Mouse (Mus musculus) bone marrow macrophage, adult 2 months (primary cell): Measurements from ENCODE around the gene Gabbr2. TPM values are rescaled to one million over a fixed set of nuclear protein-coding genes. Genes with fewer than 3 reads are reported as not detected.

Experiments
- H3K27ac ChIP-seq: 2 replicates; pipeline ENCODE4 v1.5.1; 2012; ENCODE audit warnings: low read depth, low read length; ENCODE audit not compliant: insufficient read depth
- H3K4me1 ChIP-seq: 2 replicates; pipeline ENCODE4 v1.6.1; 2012; ENCODE audit warnings: low read length; ENCODE audit not compliant: control insufficient read depth, insufficient read depth
- H3K4me3 ChIP-seq: 2 replicates; pipeline ENCODE4 v1.5.1; 2012; ENCODE audit warnings: mild to moderate bottlenecking, low read length, moderate library complexity; ENCODE audit not compliant: insufficient read depth
- CTCF ChIP-seq: IDR thresholded peaks from 2 replicates; pipeline ENCODE4 v1.5.1; 2012; ENCODE audit warnings: low read depth, mild to moderate bottlenecking, low read length, moderate library complexity
- POLR2A ChIP-seq: IDR thresholded peaks from 2 replicates; pipeline ENCODE4 v1.6.1; 2012; ENCODE audit warnings: mild to moderate bottlenecking, low read depth, low read length, borderline replicate concordance
- polyA plus RNA-seq: library from polyadenylated mRNA; stranded (reverse); fragments of >200 nt; gene quantifications from 2 replicates; pipeline ENCODE4 v1.2.4, GENCODE M21; 2012; ENCODE audit not compliant: missing spikeins, insufficient read depth, insufficient read length

The Gabbr2 gene
- polyA plus RNA-seq, 1 experiment = 0.74 TPM

DNA sequence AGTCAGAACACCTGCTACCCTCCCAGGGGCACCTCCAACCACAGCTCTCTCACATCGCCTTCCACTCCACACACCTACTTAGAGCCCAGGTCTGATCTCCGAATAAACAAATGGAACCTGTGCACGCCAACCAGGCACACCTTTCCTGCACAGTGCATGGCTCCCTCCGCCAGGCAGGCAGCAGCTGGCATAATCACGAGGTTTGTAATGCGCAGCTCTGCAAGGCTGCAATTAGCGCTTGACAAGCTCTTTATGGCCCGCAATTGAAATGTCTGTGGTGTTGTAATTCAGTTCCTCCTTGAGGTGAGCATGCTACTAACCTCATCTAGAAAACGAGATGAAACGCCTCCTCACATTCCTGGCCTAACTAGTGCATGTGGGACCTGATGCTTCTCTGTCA, 23.7 kb downstream of the Gabbr2 start:
- Histone ChIP-seq H3K4me1 (no peaks in the 10 kb centered on the region), H3K27ac (no peak overlapping the region), H3K4me3 (no peak overlapping the region)
- TF ChIP-seq POLR2A (no peak), CTCF (no peak)

GRCm38 (mm10) chr4:46966551-46966950, 25.1 kb downstream of the Gabbr2 start:
- Histone ChIP-seq H3K4me1 (no peaks in the 10 kb centered on the region), H3K4me3 (no peak overlapping the region), H3K27ac (no peak overlapping the region)
- TF ChIP-seq CTCF = no peak
- TF ChIP-seq POLR2A = no peak

- no peak overlapping the region for H3K27ac ChIP-seq
- no peak for TF ChIP-seq CTCF
- TF ChIP-seq POLR2A = no peak
These were observed 30.3 kb downstream of the Gabbr2 start for GRCm38 (mm10) chr4:46961403-46961802.

DNA sequence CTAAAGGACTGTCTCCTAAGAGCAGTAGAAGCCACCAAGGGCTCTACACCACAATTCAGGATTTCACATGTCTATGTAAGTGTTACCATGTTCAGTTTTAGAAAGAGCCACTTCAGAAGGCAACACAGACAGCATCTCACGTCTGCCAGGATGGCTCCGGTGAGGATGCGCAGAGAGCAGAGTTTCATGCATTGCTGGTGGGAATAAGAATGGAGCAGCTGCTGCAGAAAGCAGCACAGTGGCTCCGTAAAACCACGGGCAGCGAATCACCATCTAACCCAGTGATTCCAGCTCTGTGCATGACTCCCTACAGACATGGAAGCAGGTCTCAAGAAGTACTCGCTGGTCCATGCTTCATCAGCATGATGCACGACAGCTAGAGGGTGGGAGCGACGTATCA, 31.5 kb downstream of the Gabbr2 start:
- Histone ChIP-seq H3K4me3 (no peak overlapping the region), H3K4me1 (no peaks in the 10 kb centered on the region), H3K27ac (no peak overlapping the region)
- TF ChIP-seq POLR2A = no peak
- no peak for TF ChIP-seq CTCF

More at GRCm38 (mm10) chr4:46961403-46961802, 30.3 kb downstream of the Gabbr2 start:
- no peak overlapping the region for H3K4me3 ChIP-seq
- H3K4me1 ChIP-seq = no peaks in the 10 kb centered on the region

GRCm38 (mm10) chr4:46959776-46960175, 31.9 kb downstream of the Gabbr2 start:
- no peaks in the 10 kb centered on the region for H3K4me1 ChIP-seq
- TF ChIP-seq CTCF (no peak), POLR2A (no peak)
- no peak overlapping the region for H3K27ac ChIP-seq
- H3K4me3 ChIP-seq = no peak overlapping the region

GRCm38 (mm10) chr4:46957955-46958354, 33.7 kb downstream of the Gabbr2 start:
- Histone ChIP-seq H3K4me1 (no peaks in the 10 kb centered on the region), H3K4me3 (no peak overlapping the region), H3K27ac (no peak overlapping the region)
- TF ChIP-seq CTCF (no peak), POLR2A (no peak)

DNA sequence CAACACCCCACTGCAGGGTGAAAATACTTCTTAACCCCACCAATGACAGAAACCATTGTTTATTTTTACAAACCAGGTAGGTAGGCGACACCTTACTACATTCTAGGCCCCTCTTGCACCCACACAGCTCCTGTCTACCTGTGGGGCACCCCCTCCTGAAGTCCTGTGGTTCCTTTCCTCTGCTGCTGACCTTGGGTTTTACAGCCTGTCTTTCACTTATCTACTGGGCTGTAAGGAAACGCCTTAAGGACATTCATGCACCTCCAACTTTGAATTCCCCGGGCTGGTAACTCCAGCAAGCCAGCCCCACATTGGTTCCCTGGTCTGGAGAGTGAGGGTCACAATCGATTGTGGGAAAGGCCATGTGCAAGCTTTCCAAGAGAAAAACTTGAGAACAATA, 34.7 kb downstream of the Gabbr2 start:
- TF ChIP-seq CTCF = no peak
- no peak for TF ChIP-seq POLR2A
- Histone ChIP-seq H3K27ac (no peak overlapping the region), H3K4me3 (no peak overlapping the region), H3K4me1 (no peaks in the 10 kb centered on the region)

- TF ChIP-seq POLR2A = no peak
- TF ChIP-seq CTCF = no peak
- no peak overlapping the region for H3K4me3 ChIP-seq
- no peaks in the 10 kb centered on the region for H3K4me1 ChIP-seq
- no peak overlapping the region for H3K27ac ChIP-seq
These were observed 38.7 kb downstream of the Gabbr2 start for GRCm38 (mm10) chr4:46953021-46953420.

GRCm38 (mm10) chr4:46952562-46952961, 39.1 kb downstream of the Gabbr2 start:
- TF ChIP-seq CTCF (no peak), POLR2A (no peak)

GRCm38 (mm10) chr4:46934291-46934690, 57.4 kb downstream of the Gabbr2 start:
- Histone ChIP-seq H3K27ac (no peak overlapping the region), H3K4me1 (no peaks in the 10 kb centered on the region), H3K4me3 (no peak overlapping the region)
- TF ChIP-seq POLR2A (no peak), CTCF (no peak)

More at GRCm38 (mm10) chr4:46952562-46952961, 39.1 kb downstream of the Gabbr2 start:
- no peaks in the 10 kb centered on the region for H3K4me1 ChIP-seq
- H3K4me3 ChIP-seq = no peak overlapping the region
- no peak overlapping the region for H3K27ac ChIP-seq

- TF ChIP-seq CTCF = no peak
- no peak for TF ChIP-seq POLR2A
- no peak overlapping the region for H3K27ac ChIP-seq
- peaks cover under 1% of the 10 kb centered on the region for H3K4me1 ChIP-seq
- no peak overlapping the region for H3K4me3 ChIP-seq
These were observed 58.1 kb downstream of the Gabbr2 start for GRCm38 (mm10) chr4:46933590-46933989.
